Mouse (Mus musculus): ENCODE data around the gene Rbfox3.

The Rbfox3 gene

DNA sequence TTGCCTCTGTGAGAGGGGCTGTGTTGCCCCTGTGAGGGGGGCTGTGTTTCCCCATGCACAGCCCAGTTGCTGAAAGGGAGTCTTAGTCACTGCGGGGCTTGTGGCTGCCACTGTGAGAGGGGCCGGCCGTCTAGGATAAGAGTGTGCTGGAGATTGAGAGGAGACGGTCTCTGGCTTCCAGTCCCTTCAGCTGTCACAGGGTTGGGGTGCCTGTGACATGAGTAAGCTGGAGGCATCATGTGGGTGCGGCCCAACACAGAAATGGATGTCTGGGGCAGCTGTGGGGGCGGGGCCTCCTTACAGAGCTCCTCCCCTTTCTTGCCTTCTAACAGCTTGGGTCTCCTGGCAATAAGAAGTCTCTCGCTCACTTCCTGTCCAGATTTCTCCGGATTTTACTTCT, 182.0 kb downstream of the Rbfox3 start:
- no peak for DNase-seq (ENCODE audit: low spot score in 2 of 2)

DNA sequence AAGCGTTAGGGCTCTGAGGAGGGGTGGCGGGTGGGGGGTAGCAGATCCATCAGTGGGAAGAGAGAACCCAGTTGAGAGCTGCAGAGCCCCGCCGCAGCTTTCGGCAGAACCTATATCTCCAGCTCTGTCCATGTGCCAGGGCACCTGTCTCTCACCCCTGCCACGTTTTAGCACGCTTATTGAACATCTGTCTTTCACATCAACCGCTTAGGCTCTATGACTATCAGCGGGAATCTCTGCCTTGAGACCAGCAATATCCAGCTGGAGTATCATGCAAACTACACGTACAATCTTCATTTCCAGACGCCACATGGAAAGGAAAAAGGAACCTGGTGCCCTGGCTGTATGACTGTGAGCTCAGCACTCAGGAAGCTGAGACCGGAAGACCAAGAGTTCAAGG, 182.6 kb downstream of the Rbfox3 start:
- DNase-seq (ENCODE audit: low spot score in 2 of 2): no peak

DNA sequence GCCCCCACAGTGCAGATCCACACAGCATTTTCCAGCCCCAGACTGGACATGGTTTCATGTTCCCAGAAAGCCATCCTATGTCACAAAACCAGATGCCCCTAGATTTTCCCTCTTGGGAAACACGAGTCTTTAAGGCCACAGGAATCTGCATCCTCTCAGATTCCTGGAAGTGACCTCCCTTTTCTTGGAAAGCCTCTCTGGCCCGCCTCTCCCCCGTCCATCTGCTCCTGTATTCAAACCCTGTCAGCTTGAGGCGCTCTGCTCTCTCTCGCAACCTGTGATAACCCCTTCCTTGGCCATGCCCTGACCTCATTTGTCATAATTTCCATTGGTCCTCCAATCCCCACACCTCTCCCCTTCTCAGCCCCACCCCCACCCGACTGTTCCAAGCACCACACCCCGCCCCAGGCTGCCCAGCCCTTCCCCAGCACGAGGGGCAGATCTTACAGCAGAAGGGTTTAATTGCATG, 183.3 kb downstream of the Rbfox3 start:
- no peak for DNase-seq (ENCODE audit: low spot score in 2 of 2)

DNA sequence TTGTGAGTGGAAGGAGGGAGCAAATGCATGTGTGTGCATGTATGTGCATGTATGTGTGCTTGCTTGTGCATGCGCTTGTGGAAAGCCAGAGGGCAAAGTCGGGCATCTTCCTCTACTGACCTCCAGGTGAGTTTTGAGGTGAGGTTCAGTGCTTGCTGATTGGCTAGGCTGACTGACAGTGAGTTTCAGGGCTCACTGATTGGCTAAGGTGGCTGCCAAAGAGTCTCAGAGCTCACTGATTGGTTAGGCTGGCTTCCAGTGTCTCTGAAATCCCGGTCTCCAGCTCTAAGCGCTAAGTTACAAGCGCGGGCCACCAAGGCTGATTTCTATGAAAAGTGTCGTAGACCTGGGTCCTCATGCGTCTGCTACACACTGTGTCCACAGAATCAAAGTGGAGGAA, 185.0 kb downstream of the Rbfox3 start:
- no peak for DNase-seq (ENCODE audit: low spot score in 2 of 2)

DNA sequence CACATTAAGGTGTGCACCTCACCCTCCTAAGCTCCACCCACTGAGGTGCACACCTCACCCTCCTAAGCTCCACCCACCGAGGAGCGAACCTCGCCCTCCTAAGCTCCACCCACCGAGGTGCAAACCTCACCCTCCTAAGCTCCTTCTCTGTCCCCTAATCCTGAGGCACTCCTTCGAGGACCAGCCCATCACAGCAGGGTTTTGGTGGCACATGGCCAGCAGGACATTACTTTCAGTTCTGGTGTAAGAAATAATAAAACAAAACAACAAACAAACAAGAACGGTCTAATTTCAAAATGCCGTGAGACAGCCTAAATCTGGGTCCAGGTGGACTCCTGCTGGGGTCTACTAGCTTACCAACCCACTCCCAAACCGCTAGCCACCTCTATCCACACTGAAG, 187.0 kb downstream of the Rbfox3 start:
- no peak for DNase-seq (ENCODE audit: low spot score in 2 of 2)

DNA sequence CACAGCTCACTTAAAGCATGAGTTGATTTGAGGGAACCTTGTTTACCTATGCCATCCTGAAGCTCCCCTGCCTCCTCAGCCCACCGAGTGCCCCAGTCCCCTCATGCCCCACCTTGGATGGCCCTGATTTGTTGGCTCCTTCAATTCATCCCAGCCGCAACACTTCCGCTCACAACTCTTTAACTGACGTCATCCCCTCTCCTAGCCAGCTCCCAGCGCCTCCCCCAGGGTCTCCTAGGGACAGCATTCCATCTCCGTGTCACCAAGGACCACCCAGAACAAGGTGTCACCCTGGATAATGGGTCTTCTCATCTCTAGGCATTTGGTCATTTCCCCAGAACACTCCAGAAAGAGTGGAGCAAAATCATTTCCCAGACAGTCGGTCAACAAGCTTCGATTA, 188.2 kb downstream of the Rbfox3 start:
- DNase-seq (ENCODE audit: low spot score in 2 of 2): no peak

DNA sequence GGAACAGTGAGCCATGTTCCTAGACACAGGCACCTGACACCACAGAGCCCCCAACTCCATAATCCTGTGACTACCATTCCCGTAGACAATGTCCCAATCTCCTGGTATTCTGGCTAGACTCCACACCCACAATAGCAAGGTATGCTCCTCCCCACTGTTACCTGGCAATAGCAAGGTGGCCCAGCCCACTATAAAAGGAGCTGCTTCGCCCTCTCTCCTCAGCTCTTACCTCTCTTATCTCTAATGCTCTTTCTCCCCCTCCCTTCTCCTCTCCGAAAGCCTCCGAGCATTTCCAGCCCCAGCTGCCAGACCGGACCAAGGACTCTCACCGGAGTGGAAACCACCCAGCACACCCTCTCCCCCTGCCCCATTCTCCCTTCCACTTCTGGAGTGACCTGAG, 189.5 kb downstream of the Rbfox3 start:
- no peak for DNase-seq (ENCODE audit: low spot score in 2 of 2)

DNA sequence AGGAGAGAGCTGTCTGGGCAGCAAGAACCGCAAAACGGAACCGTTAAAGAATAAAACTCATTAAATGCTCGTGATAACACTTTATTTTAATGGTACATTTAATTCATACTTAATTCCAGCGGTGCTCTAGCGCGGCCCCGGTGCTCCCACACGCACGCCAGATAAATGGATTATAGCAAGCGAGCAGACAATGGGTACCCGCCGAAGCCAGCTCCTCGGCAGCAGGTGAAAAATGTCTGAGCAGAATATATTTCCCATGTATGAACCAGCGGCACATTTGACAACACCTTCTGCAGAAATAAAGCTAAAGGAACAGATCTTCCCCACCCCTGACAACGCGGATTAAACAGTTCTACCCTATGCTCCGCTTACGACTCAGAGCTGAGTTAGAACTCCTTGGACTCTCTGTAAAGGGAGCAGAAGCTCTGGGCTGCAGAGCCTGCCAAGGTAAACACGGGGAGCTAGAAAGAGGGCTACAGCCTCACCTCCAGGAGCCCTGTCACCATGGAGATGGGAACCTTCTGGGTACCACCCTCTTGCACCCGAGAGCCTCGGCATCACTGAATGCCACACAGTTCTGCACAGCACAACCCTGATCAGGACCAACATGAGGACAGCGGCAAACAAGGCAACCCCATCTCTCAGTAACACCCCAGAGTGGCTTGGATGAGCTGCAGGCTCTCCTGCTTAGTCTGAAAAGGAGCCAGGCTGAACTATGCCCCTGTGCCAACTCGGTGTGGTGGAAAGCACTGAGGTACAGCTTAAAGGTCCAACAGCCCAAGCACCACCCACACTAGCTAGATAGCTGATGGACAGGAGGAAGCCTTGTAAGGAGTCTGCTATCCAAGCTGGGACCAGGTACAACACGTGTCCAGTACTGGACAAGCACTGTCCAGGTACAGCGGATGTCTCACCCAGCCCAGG, 196.5 kb downstream of the Rbfox3 start:
- DNase-seq (ENCODE audit: low spot score in 2 of 2): no peak

DNA sequence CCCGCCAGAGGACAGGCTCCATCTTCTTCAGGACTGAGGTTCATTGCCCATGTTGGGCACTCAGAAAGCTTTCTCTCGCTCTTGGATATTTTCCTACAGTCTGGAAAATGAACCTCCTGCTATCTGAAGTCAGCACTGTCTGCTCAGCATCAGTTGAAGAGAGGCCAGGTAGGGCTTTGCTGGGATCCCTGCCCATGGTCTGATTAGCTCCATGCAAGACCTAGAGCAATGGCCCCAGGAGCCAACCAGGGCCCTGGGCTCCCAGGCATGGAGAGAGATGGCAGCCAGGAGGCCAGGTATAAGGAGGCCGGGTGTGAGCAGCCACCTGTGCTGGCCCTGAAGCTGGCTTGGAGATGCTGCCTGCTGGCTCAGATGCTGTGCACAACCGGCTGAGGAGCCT, 198.6 kb downstream of the Rbfox3 start:
- DNase-seq (ENCODE audit: low spot score in 2 of 2): no peak

DNA sequence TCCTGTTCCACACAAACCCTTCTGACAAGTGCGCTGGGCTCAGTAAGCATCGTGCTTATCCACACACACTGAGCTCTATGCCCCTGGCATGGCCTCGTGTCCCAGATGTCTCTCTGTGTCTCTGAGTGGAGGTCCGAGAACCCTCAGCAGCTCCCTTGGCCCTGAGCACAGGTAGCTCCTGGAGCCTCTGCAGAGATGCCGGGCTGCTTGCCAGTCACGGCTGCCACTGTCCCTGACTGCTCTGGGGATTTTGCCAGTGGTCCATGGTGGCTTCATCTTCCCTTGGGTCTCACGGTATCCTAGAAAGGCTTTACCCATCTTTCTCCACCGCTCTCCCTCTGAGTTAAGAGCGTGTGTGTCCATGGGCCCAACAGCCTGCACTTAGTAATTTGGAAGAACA, 199.3 kb downstream of the Rbfox3 start:
- no peak for DNase-seq (ENCODE audit: low spot score in 2 of 2)

DNA sequence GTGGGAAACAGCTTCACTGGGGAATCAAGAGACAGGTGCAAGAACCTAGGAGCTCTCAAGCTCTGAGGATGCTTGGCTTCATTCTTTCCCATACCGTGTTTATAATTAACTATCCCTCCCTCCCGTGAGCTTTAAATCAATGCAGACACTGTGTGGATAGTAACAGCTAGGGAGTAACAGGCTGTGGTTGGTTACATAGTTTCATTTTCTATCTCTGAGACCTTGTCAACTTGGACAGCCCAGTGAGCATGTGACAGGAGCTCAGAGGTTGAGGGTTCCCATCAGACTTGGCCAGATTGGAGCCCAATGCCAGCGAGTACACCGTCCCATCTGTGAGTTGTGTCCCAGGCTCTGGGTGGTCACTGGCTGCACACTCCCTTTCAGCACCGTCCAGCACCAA, 201.4 kb downstream of the Rbfox3 start:
- DNase-seq (ENCODE audit: low spot score in 2 of 2): no peak

DNA sequence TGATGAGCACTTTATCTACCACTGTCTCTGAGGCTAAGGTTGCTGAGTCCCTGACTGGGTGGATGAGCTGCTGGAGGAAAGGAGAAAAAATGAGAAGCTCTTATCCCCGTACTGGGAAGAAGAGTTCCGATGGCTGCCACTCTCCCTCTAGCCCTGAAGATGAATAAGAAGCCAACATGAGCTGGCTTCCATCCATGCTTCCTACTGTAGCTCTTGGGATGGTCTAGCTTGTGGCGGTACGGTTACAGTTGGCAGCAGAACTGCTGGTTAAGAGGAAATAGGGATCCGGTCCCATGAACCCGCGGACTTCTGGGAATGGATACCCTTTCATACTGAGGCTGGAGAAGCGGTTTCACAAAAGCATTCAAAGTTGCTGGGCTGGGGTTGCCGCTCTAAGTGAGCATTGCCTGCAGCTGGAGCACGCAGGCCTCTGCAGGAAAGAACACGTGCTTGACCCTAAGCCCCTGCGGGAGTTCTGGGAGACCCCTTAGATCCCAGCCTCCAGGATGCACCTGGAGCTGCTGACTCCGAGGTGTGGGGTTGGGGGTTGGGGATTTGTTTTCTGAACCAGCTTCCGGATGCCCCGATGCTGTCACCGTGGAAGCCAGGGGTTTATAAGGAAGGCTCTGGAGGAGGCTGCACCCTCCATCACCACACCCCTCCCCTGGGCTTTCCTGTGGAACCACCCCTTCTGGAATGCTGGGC, 215.0 kb downstream of the Rbfox3 start:
- no peak for DNase-seq (ENCODE audit: low spot score in 2 of 2)

DNA sequence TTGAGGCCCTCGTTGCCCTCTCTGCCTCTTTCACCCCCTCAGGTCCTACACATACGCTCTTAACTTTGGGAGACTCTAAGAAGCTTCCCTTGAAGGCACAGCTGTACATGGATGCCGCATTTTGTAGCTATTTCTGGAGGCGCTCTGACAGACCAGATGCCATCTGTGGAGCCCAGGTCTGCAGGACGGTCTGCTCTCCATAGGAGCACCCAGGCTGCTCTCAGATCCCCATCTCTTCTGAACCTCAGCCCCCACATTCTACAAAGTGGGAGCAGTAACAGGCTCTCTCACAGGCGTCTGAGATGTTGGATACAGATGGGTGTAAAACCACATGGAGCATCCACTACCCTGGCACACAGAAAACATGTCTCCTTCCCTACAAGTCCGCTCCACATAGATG, 218.1 kb downstream of the Rbfox3 start:
- DNase-seq (ENCODE audit: low spot score in 2 of 2): no peak

DNA sequence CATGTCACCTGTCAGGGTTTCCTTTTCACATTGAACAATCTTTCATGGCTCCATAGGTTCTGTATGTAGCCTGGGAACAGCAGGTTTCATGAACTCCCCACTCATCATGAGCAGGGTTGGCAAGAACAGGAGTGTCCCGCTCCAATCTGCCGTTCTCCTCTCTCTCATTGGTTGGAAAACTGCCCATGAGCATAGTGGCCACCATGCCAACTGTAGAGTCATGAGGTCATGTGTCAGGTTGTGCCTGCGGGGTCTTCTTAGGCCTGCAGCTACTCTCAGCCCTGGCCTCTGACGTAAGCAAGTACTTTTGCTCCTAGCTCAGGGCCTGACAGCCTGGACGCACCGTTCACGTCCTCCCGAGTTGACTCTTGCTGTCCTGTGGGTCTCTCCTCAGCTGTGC, 221.1 kb downstream of the Rbfox3 start:
- DNase-seq (ENCODE audit: low spot score in 2 of 2): no peak

DNA sequence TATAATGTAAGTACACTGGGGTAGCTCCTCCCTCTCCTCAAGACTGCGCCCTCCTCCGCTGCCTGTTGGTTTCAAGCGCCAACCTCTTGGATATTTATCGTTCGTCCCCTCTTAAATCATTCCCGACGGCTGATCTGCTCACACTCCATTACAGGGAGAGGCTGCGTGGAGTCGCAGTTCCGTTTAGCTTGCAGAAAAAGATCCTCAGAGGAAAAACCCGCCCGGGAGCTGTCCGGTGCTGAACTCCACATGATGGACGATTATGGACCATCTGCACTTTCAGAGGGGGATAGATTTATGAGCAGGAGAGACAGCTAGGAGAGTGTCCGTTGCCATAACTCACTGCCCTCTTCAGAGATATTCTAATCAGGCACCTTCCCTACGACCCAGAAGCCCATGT, 226.0 kb downstream of the Rbfox3 start:
- DNase-seq (ENCODE audit: low spot score in 2 of 2): no peak

DNA sequence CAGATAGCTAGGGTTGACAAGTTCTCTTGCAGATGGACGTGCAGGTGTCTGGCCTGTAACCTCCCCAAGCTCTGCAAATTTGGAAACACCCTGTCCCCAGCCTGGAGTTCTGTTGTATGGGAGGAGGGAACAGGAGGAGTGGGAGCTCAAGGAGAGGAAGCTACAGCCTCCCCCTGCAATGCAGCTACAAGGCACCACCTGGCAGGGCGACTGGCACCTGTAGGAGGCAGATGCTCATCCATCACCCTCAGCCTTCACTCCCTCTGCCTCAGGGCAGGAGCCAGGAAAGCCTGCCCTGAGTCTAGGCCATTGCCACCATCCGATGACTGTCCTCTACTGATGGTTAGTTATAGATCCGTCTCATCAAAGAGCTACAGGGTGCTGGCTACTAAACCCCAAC, 226.7 kb downstream of the Rbfox3 start:
- no peak for DNase-seq (ENCODE audit: low spot score in 2 of 2)

DNA sequence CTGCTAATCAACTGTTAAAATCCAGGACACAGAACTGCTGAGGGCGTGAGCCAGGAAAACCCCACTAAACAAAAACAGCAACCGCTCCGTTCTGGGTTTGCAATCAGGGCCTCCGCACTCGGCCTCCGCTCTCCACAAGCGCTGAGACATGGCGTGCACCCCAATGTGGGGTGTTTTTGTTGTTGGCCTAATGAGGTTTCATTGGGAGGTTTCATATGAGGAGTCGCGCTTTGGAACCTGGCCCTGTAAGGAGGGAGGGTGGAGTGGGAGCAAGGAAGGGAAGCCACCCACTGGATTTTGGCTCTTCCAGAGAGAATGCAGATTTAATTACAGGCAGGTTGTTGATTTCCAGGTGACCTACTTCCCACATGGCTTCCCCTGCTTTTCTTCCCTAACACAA, 230.7 kb downstream of the Rbfox3 start:
- peak; percentile 19 to 32 for DNase-seq (ENCODE audit: low spot score in 2 of 2)

DNA sequence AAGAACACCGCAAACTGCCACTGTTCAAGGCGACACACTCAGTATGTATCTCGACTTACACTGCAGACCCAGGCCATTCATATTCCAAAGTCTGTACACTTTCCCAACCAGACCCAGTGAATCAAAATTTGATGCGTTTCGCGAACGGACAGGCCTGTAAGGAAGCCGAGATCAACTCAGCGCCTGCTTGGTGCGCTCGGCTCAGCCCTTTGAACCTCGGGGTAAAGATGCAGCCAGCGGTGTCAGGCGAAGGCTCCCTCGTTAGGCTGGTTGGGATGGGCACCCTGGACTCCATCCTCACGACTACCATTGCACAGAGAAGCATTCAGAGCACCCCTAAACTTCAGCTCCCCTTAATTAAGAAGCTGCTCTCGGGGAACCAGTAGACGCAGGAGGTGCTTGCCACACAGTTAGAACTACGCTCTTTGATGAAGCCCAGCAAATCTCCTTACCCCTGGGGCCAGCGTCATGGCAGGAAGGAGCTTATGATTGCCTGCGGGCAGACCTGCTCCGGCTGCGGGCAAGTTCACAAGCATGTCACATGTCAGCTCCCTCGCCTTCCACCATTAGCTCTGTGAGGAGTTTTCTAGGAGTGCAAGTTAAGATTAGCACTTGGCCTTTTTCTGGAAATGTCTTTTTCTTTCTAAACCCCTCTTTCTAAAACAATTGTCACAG, 231.5 kb downstream of the Rbfox3 start:
- no peak for DNase-seq (ENCODE audit: low spot score in 2 of 2)

DNA sequence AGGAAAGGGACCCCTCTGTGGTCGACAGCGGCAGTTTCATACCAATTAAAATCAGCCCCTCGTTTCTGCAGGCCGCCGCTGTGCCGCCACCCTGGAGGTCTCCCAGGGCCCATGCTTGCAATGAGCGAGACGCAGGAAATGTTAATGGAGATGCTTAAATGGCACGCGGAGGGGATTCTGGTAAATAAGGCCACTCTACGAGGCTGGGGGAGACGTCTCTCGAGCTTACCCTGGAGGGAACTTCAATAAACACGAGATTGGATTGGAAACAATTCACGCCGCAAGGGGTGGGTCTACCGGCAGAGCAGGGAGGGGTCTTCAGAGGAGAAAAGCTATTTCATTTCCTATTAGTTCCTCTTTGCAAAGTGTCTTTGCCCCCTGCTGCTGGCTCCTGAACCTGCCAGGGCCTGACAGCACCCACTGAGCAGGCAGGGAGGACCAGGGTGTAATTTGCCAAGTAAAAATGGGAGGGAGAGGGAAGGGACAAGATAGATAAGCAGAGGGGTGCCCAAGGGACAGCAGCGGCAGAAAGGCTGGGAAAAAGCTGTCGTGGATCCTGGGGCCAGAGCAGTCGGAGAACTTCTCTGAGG, 232.8 kb downstream of the Rbfox3 start:
- DNase-seq (ENCODE audit: low spot score in 2 of 2): no peak

DNA sequence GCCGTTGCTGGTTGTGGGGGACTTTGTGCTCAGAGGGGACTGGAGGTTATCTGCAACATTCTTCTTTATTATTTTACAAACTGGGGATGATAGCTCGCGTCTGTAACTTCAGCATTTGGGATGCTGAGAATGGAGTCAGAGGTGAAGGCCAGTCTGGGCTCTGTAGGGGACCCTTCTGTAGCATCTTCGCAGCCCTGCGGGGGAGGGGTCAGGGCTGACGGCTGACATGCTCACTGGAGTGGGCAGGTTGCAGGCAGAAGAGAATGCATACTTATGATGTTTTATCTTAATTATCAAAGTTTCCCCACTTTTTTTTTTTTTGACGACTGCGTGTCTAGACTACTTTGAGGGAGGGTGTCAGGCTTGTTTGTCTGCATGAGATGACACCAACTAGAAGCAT, 234.1 kb downstream of the Rbfox3 start:
- DNase-seq (ENCODE audit: low spot score in 2 of 2): no peak

DNA sequence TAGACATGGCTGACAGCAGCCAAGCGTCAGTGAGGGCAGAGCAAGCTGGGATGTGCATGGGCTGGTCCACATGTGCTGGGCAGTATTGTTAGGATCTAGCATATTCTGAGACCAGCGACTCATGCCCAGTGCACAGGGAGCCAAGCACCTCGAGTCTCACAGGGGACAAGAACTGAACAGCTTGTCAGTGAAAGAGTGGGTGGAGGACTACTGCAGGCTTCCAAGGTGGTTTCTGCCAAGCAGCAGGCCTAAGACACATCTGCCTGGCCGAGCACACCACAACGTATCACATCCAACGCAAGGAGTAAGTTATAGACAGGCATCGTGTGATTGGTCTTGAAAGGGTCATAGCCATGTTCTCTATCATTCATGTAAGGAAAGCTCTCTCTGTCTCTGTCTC, 235.0 kb downstream of the Rbfox3 start:
- DNase-seq (ENCODE audit: low spot score in 2 of 2): no peak

DNA sequence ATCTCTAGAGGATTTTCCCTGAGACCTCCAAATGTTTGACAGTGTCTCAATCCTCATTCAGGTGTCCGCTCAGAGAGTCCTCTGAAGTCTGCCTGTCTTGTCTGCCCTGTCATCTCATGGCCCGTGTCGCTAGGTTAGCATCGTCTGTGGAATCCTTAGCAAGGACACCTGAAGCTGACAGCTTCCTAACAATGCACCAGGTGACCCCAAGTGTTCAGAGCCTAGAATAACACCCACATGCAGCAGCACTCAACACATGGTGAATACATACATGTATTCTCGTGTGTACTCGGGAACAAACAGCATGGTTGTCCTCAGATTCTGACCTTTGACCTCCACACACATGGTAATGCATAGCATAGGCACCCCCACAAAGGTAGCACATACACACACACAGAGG, 239.4 kb downstream of the Rbfox3 start:
- DNase-seq (ENCODE audit: low spot score in 2 of 2): no peak
